In genomic region chr5:91297068-91297467, GRCm38 (mm10) we compare ENCODE assay signal across 19 mouse cellular contexts.
DNase-seq lines count a peak whose midpoint lies in the region; ATAC-seq lines count a peak whose summit lies in the region.
"Had no signal": no experiment of that assay in that cellular context is flagged by ENCODE, and none has a peak within 500 bp of the region (broad histone marks: within the 10 kb centered on the region; RNA-seq: fewer than 3 reads in every experiment).

No protein-coding gene starts in this region.

- 0 out of 2 replicates have a peak, but pooled peaks have one; percentile 20 for ATAC-seq in frontal cortex, adult (ENCODE audit: low TSS enrichment)
- ATAC-seq: forebrain, embryonic 14.5 days; intestine, postnatal 0 days; midbrain, embryonic 16.5 days had no signal

- DNase-seq in frontal cortex, postnatal 10 days (ENCODE audit: low spot score in 2 of 2), result no peak
- DNase-seq in right cerebral cortex, adult 18-20 months, result peak; percentile 40
- no peak for DNase-seq in right cerebral cortex, postnatal 25 days
- peak; percentile 65 for DNase-seq in NIH3T3 (ENCODE audit: low read depth)
- DNase-seq in large intestine, adult 2 months (ENCODE audit: low read depth, low spot score), result peak; percentile 78
- no peak for DNase-seq in heart, postnatal 36 days
- DNase-seq: cerebellum, adult 11-12 months; cerebellum, adult 9-11 months; embryo, embryonic 11 days; heart, adult 2 months; kidney, adult 9 months; kidney, postnatal 10 days; lung, postnatal 36 days; thymus, adult 2 months; thymus, postnatal 36 days had no signal

- intact Hi-C loops in heart, postnatal 36 days (cut with DNase I), result no loop called here

- WGBS in large intestine, adult 2 months, result 12% methylated on average over 2 of the region's 2 CpGs

Comparison
In these comparisons a context has a peak if more than half of its experiments do, and no peak if none do; other contexts are left out.
1. DNase-seq: peak in right cerebral cortex, adult 18-20 months (single experiment), NIH3T3 (single experiment) and large intestine, adult 2 months (single experiment); none in frontal cortex, postnatal 10 days (0 of 2), right cerebral cortex, postnatal 25 days (single experiment) and heart, postnatal 36 days (0 of 2).